Mouse (Mus musculus) neural tube, embryonic 15.5 days (tissue): Measurements from ENCODE around the gene Slc9a9. TPM values are rescaled to one million over a fixed set of nuclear protein-coding genes. Genes with fewer than 3 reads are reported as not detected.

Experiments
- ATAC-seq: fragments of 200-750 bp; cut with Nextera tagmentation; 2 replicates; pipeline ENCODE4 v1.8.0; 2017; ENCODE audit warnings: mild to moderate bottlenecking, moderate TSS enrichment, moderate library complexity; ENCODE audit not compliant: low FRiP score
- H3K27ac ChIP-seq: fragments of 300-500 bp; sonication (generic); replicated peaks from 2 replicates; pipeline ENCODE4 v1.5.1; 2015; ENCODE audit warnings: mild to moderate bottlenecking, inconsistent platforms
- H3K27me3 ChIP-seq: fragments of 300-500 bp; sonication (generic); replicated peaks from 2 replicates; pipeline ENCODE4 v1.6.1; 2015; ENCODE audit warnings: inconsistent platforms
- H3K36me3 ChIP-seq: fragments of 300-500 bp; sonication (generic); 2 replicates; pipeline ENCODE4 v1.6.1; 2015; ENCODE audit warnings: inconsistent platforms
- H3K4me1 ChIP-seq: fragments of 300-500 bp; sonication (generic); 2 replicates; pipeline ENCODE4 v1.6.1; 2015; ENCODE audit warnings: inconsistent platforms
- H3K4me2 ChIP-seq: fragments of 300-500 bp; sonication (generic); 2 replicates; pipeline ENCODE4 v1.6.1; 2015; ENCODE audit warnings: inconsistent platforms, mild to moderate bottlenecking, moderate library complexity
- H3K4me3 ChIP-seq: fragments of 300-500 bp; sonication (generic); replicated peaks from 2 replicates; pipeline ENCODE4 v1.5.1; 2015; ENCODE audit warnings: mild to moderate bottlenecking, inconsistent platforms
- H3K9ac ChIP-seq: fragments of 300-500 bp; sonication (generic); replicated peaks from 2 replicates; pipeline ENCODE4 v1.6.1; 2015; ENCODE audit warnings: mild to moderate bottlenecking, inconsistent platforms
- H3K9me3 ChIP-seq: fragments of 300-500 bp; sonication (generic); replicated peaks from 2 replicates; pipeline ENCODE4 v1.6.1; 2016; ENCODE audit warnings: inconsistent platforms
- WGBS: fragments of 180-500 bp; shearing (Covaris S2); methylation state at CpG from one replicate; pipeline ENCODE4 v1.1.7; 2015; ENCODE audit warnings: mixed read lengths; 5-methylcytosine and 5-hydroxymethylcytosine counted together
- polyA plus RNA-seq: library from polyadenylated mRNA; unstranded; fragments of >200 nt; fragmentation: Nextera tagmentation; extraction: Ambion mirVana; gene quantifications from 2 replicates; pipeline ENCODE4 v1.2.1, GENCODE M21; 2015

Gene Slc9a9
- polyA plus RNA-seq, 1 experiment from 2014 or later = 9.2 TPM

DNA sequence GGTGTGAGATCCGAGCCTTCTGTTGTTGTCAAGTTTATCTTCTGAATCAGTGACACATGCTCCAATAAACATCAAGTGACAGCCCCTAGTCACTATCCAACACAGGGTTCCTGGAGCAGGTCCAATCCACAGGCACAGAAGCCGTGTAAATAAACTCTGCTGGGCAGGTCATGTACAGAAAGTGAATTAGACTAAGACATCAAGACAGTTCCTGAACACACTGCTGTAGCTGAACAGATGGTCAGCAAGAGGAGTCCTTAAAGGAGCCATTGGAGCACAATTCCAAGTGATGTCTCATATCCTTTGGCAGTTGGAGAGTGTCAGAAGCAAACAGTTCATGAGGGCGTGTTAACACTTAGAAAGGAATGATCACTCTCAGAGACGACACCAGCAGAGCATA, 103.6 kb downstream of the Slc9a9 start:
- H3K4me1 ChIP-seq = 0 out of 2 replicates have a peak, but pooled peaks cover 3% of the 10 kb centered on the region
- WGBS = 72% methylated on average over 4 of the region's 4 CpGs
- ATAC-seq = no peak
- H3K4me2 ChIP-seq = no peak overlapping the region
- no peak overlapping the region for H3K9ac ChIP-seq
- no peak overlapping the region for H3K27ac ChIP-seq
- H3K4me3 ChIP-seq = no peak overlapping the region
- no peaks in the 10 kb centered on the region for H3K9me3 ChIP-seq
- no peaks in the 10 kb centered on the region for H3K36me3 ChIP-seq
- no peaks in the 10 kb centered on the region for H3K27me3 ChIP-seq

DNA sequence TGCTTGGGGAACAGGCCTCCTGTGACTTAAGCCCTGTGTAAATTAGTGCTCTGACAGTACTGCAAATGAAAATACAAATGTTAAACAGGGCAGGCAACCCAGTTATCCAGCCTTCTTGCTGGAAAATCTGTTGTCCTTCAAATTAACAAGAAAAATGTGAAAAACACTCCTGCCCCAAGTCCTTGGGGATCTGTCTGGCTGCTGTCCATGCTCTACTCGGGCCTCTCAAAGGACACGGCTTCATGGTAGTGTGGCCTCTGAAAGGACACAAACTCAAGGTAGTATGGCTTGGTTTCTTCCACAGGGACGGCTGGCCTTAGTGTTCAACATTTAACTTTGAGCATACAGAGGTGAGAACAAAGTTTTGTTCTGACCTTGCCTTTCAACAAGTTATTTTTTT, 118.6 kb downstream of the Slc9a9 start:
- Histone ChIP-seq H3K4me3 (no peak overlapping the region), H3K27ac (no peak overlapping the region), H3K36me3 (no peaks in the 10 kb centered on the region), H3K27me3 (no peaks in the 10 kb centered on the region), H3K9me3 (no peaks in the 10 kb centered on the region), H3K4me2 (no peak overlapping the region), H3K9ac (no peak overlapping the region), H3K4me1 (no peaks in the 10 kb centered on the region)
- ATAC-seq = no peak
- 87% methylated on average over 3 of the region's 3 CpGs for WGBS

DNA sequence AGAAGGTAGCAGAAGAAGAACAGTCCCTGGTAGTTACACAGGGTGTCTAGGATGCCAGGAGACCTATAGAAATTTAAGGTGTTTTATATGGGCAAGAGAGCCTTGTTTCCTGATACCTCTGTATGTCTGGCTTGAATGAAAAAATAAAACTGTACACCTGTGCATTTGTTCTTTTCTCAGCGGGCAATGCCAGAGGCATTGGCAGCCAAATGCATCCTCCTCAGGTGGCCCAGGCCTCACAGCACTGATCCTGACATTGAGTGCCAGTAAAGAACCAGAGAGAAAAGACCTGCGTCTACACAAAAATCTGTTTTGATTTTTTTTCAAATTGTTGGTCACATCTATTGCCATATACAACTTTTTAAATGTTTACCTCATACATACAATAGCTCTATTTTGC, 121.3 kb downstream of the Slc9a9 start:
- Histone ChIP-seq H3K4me2 (no peak overlapping the region), H3K36me3 (no peaks in the 10 kb centered on the region), H3K4me1 (no peaks in the 10 kb centered on the region), H3K9me3 (no peaks in the 10 kb centered on the region), H3K27ac (no peak overlapping the region), H3K9ac (no peak overlapping the region), H3K4me3 (no peak overlapping the region), H3K27me3 (no peaks in the 10 kb centered on the region)
- no peak for ATAC-seq
- 92% methylated on average over 2 of the region's 2 CpGs for WGBS

DNA sequence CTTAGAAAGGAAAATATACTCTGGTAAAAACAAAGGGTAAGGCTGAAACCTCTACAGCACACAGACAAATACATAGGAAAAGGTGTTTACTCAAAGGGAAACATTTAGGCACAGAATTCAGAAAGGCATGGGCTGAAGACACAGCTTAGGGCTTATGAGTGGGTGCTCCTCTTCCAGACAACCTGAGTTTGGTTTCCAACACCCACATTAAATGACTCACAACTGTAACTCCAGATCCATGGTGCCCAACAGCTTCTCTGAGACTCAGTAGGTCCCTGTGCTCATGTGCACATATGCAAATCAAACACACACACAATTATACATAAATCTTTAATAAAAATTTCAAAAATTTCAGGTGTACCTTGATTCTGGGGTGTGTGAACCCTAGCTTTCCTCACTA, 133.4 kb downstream of the Slc9a9 start:
- H3K27ac ChIP-seq = no peak overlapping the region
- H3K4me2 ChIP-seq = no peak overlapping the region
- no peak for ATAC-seq
- no peaks in the 10 kb centered on the region for H3K27me3 ChIP-seq
- H3K4me1 ChIP-seq = no peaks in the 10 kb centered on the region
- no peak overlapping the region for H3K9ac ChIP-seq
- no peak overlapping the region for H3K4me3 ChIP-seq
- no peaks in the 10 kb centered on the region for H3K9me3 ChIP-seq
- no peaks in the 10 kb centered on the region for H3K36me3 ChIP-seq

DNA sequence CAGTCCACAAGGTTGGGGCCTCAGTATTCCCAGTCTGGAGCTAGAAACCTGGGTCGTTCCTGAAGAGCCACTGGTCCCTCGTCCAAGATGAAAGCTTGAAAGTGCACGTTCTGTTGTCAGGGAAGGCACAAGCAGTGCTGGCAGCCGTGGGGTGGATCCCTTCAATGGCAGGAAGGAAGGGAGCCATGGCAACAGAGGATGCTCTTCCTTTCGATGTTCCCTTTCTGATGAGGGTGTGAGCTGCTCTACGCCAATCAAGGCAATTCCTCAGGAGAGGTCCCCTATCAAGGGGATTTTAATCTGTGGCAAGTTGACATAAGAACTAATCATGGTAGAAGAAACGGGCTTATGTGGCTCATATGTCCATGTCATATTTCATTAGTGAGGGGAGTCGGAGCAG, 135.8 kb downstream of the Slc9a9 start:
- no peak for ATAC-seq
- H3K27ac ChIP-seq = no peak overlapping the region
- no peaks in the 10 kb centered on the region for H3K36me3 ChIP-seq
- H3K9ac ChIP-seq = no peak overlapping the region
- no peaks in the 10 kb centered on the region for H3K27me3 ChIP-seq
- no peaks in the 10 kb centered on the region for H3K4me1 ChIP-seq
- H3K4me3 ChIP-seq = no peak overlapping the region
- H3K4me2 ChIP-seq = no peak overlapping the region
- no peaks in the 10 kb centered on the region for H3K9me3 ChIP-seq
- 69% methylated on average over 8 of the region's 8 CpGs for whole genome bisulfite sequencing

DNA sequence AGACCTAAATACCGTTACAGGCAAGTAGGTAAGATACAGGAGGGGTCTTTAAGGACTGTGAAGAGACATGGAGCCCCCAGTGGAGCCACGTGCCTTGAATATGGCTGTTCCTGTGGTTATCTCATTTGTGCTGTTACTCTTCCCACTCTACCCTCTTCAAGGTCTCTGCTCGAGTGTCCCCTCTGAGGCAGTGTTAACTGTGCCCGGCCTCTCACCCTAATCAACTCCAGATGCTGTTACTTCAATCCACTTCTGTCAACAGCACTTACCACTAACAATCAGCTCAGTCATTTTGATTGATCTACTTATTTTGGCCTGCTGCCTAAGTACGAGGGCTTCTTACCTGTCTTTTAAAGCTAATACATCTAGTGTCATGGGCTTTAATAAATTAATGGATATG, 145.8 kb downstream of the Slc9a9 start:
- no peak overlapping the region for H3K27ac ChIP-seq
- 75% methylated on average over 5 of the region's 5 CpGs for WGBS
- no peaks in the 10 kb centered on the region for H3K4me1 ChIP-seq
- H3K4me3 ChIP-seq = no peak overlapping the region
- no peaks in the 10 kb centered on the region for H3K9me3 ChIP-seq
- H3K36me3 ChIP-seq = no peaks in the 10 kb centered on the region
- no peak overlapping the region for H3K4me2 ChIP-seq
- H3K9ac ChIP-seq = no peak overlapping the region
- no peak for ATAC-seq
- H3K27me3 ChIP-seq = no peaks in the 10 kb centered on the region

DNA sequence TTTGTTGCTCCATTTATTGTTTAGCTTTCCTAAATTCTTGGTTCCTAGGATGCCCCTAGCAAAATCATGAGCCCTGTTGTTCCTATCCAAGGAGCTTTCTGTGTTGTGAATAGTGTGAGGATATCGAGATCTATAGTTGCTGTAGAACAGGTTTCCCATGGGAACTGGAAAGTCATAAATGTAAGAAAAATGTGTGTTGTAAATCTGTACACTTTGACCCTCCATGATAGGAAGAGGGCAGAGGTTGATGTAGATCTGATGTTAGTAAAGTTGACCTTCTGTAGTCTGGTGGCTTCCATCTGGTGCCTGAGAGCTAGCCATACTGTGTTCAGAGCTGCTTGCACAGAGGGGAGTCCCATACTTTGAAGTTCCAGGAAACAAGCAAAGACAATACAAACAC, 151.6 kb downstream of the Slc9a9 start:
- Histone ChIP-seq H3K27me3 (no peaks in the 10 kb centered on the region), H3K4me2 (no peak overlapping the region), H3K36me3 (no peaks in the 10 kb centered on the region), H3K4me1 (no peaks in the 10 kb centered on the region), H3K27ac (no peak overlapping the region), H3K9me3 (no peaks in the 10 kb centered on the region), H3K4me3 (no peak overlapping the region), H3K9ac (no peak overlapping the region)
- no peak for ATAC-seq
- 81% methylated on average over 1 of the region's 1 CpGs for WGBS

DNA sequence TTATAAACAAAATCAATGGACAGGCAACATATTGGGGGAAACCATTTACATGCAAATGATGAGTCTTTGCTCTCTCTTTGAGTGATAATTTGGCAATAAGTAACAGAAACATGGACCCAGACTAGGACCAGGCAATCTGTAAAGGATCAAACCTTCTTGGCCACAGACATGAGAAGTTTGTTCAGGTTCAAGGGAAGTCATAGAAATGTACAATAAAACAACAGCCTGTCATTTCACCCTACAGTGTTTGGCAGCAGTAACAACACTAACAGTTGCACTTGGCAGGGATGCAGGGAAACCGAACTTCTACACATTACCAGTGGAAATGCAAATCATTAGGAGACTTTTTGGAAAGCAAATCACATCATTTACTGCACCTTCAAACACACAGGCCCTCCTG, 164.1 kb downstream of the Slc9a9 start:
- Histone ChIP-seq H3K4me2 (no peak overlapping the region), H3K9ac (no peak overlapping the region), H3K9me3 (no peaks in the 10 kb centered on the region), H3K4me1 (peaks cover 5% of the 10 kb centered on the region), H3K4me3 (no peak overlapping the region), H3K27ac (no peak overlapping the region), H3K27me3 (no peaks in the 10 kb centered on the region), H3K36me3 (no peaks in the 10 kb centered on the region)
- 66% methylated on average over 1 of the region's 1 CpGs for WGBS
- ATAC-seq = no peak

DNA sequence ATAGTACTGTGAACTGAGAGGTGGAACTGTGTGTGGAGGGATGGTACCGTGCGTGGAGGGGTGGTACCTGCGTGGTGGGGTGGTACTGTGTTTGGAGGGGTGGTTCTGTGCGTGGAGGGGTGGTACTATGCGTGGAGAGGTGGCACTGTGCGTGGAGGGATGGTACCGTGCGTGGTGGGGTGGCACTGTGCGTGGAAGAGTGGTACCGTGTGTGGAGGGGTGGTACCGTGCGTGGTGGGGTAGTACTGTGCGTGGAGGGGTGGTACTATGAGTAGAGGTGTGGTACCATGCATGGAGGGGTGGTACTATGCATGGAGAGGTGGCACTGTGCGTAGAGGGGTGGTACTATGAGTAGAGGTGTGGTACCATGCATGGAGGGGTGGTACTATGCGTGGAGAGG, 167.7 kb downstream of the Slc9a9 start:
- H3K27me3 ChIP-seq = no peaks in the 10 kb centered on the region
- no peaks in the 10 kb centered on the region for H3K36me3 ChIP-seq
- peaks cover 10% of the 10 kb centered on the region for H3K4me1 ChIP-seq
- no peak for ATAC-seq
- no peak overlapping the region for H3K4me2 ChIP-seq
- no peaks in the 10 kb centered on the region for H3K9me3 ChIP-seq
- no peak overlapping the region for H3K9ac ChIP-seq
- H3K27ac ChIP-seq = no peak overlapping the region
- 95% methylated on average over 15 of the region's 15 CpGs for WGBS
- no peak overlapping the region for H3K4me3 ChIP-seq

DNA sequence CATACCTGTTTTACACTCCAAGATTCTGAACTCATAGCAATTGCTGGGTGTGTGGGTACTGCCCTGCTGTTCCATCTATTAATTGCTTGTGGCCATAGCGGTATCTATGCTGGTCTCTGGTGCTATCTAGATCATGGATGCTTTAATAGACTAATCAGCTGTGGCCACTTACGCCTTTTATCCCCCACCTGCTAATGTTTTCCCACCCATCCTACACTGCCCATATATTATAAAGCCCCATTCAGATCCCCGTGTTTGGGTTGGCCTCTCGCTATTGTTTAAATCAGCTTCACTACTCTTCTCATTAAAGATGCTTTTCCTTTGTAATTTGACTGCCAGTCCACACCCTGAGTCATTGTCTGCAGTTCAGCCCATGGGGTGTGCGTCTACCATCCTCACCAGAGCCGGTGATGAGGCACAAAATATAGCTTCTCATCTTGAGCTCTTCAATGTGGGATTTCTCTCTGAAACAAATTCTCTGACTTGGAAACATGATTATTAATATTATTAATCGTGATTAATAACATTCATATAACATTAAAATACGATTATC, 168.8 kb downstream of the Slc9a9 start:
- H3K27me3 ChIP-seq = no peaks in the 10 kb centered on the region
- H3K4me1 ChIP-seq = peaks cover 10% of the 10 kb centered on the region
- 40% methylated on average over 8 of the region's 8 CpGs for WGBS
- H3K4me2 ChIP-seq = no peak overlapping the region
- no peak overlapping the region for H3K9ac ChIP-seq
- no peak for ATAC-seq
- no peaks in the 10 kb centered on the region for H3K36me3 ChIP-seq
- H3K9me3 ChIP-seq = no peaks in the 10 kb centered on the region
- H3K4me3 ChIP-seq = no peak overlapping the region
- no peak overlapping the region for H3K27ac ChIP-seq

DNA sequence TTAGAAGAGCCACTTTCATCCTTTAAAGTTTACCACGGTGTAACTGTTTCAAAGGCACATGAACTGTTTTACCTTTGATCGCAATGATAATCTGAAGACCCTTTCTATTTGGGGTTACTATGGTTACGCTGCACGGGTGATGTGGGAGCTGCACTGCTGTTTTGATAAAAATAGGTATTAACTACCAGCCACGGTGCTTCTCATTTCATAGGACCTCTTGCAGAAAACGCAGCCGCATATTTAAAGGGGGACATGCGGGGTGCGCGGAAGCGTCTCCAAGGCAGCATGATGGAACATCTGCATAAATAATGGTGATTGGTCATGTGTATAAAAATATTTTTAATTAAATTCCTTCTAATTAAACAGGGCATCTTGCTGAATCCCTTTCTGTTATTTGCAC, 169.5 kb downstream of the Slc9a9 start:
- WGBS = 36% methylated on average over 11 of the region's 11 CpGs

DNA sequence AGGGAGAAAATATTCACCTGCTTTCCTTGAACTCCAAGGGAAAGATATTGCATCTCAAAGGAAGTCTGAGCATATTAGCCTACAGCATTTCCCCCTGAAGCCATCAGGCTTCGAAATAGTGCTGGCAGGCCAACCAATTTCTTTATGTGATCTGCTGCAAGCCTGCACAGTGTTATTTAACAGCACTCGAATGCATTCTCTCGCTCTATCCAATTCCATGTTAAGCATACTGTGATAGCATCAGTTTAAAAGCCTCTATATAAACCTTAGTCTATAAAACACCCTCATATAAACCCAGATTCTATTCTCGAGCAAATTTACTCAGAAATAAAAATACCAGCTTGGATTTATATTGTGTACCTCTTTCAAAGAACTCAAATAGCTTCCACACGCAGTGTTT, 170.7 kb downstream of the Slc9a9 start:
- no peak overlapping the region for H3K4me3 ChIP-seq
- H3K4me2 ChIP-seq = no peak overlapping the region
- no peaks in the 10 kb centered on the region for H3K9me3 ChIP-seq
- H3K4me1 ChIP-seq = peaks cover 10% of the 10 kb centered on the region
- ATAC-seq = no peak
- no peaks in the 10 kb centered on the region for H3K36me3 ChIP-seq
- no peak overlapping the region for H3K9ac ChIP-seq
- WGBS = 54% methylated on average over 5 of the region's 5 CpGs
- H3K27ac ChIP-seq = peak overlapping the region; percentile 37; the same call in 1 of the 2 replicates
- no peaks in the 10 kb centered on the region for H3K27me3 ChIP-seq

More for the DNA sequence above, 169.5 kb downstream of the Slc9a9 start:
- Histone ChIP-seq H3K4me1 (peaks cover 10% of the 10 kb centered on the region), H3K4me2 (peak overlapping the region; percentile 22; the same call in 1 of the 2 replicates), H3K27me3 (no peaks in the 10 kb centered on the region), H3K36me3 (no peaks in the 10 kb centered on the region), H3K4me3 (no peak overlapping the region), H3K9me3 (no peaks in the 10 kb centered on the region), H3K9ac (no peak overlapping the region), H3K27ac (no peak overlapping the region)
- ATAC-seq = 0 out of 2 replicates have a peak, but pooled peaks have one; percentile 28

DNA sequence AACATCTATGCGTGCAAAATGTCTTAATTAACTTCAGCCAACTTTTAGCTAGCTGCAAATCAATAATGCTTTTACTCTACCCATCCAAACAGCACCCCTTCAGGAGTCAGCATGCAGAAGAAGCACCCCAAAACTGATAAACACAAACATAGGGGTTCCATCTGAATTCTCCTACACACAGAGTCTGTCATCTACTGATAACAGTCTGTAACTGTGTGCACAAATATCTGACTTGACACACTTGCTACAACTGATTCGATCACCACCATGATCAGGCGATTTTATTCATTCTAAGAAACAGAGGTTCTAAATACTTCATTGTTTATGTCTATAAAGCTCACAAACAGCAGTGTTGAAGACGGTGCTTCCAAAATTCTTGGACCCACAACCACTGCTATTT, 171.3 kb downstream of the Slc9a9 start:
- Histone ChIP-seq H3K9ac (no peak overlapping the region), H3K9me3 (no peaks in the 10 kb centered on the region)
- WGBS = 83% methylated on average over 4 of the region's 4 CpGs

More for the DNA sequence above, 171.3 kb downstream of the Slc9a9 start:
- no peak overlapping the region for H3K4me3 ChIP-seq
- ATAC-seq = no peak
- H3K36me3 ChIP-seq = no peaks in the 10 kb centered on the region
- H3K4me2 ChIP-seq = no peak overlapping the region
- peaks cover 10% of the 10 kb centered on the region for H3K4me1 ChIP-seq
- 0 out of 2 replicates have a peak overlapping the region, but pooled peaks have one; percentile 37 for H3K27ac ChIP-seq
- no peaks in the 10 kb centered on the region for H3K27me3 ChIP-seq
